Mouse (Mus musculus) embryo, embryonic 10 days (tissue): Measurements from ENCODE around the gene Vcp.
"Not testable (repeated sequence)": the region's sequence is repeated elsewhere in the genome, so short reads cannot be mapped to it uniquely, and the experiment has no call there.

Experiments used
- DNase-seq: peaks from one replicate; pipeline ENCODE4 v3.0.0-alpha.2; 2015; ENCODE audit warnings: low spot score

Gene Vcp

DNA sequence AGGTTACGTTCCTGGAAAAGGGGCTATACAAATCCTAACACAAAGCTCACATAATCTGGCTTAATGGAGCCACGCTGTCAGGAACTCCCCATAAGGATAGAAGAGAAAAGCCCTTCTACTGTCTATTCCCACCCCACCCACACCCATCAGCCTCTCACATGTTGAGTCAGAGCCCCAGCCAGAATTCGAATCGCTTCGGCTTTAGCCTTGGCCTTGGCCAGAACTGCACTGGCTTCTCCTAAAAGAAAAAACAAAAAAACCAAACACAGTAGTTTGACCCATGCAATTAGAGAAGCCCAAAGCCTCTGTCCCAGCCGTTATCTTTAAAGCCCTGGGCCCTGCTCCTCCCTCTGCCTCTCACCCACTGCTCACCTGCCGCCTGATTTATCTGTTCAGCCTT, 28.8 kb upstream of the Vcp start:
- DNase-seq, result no peak

DNA sequence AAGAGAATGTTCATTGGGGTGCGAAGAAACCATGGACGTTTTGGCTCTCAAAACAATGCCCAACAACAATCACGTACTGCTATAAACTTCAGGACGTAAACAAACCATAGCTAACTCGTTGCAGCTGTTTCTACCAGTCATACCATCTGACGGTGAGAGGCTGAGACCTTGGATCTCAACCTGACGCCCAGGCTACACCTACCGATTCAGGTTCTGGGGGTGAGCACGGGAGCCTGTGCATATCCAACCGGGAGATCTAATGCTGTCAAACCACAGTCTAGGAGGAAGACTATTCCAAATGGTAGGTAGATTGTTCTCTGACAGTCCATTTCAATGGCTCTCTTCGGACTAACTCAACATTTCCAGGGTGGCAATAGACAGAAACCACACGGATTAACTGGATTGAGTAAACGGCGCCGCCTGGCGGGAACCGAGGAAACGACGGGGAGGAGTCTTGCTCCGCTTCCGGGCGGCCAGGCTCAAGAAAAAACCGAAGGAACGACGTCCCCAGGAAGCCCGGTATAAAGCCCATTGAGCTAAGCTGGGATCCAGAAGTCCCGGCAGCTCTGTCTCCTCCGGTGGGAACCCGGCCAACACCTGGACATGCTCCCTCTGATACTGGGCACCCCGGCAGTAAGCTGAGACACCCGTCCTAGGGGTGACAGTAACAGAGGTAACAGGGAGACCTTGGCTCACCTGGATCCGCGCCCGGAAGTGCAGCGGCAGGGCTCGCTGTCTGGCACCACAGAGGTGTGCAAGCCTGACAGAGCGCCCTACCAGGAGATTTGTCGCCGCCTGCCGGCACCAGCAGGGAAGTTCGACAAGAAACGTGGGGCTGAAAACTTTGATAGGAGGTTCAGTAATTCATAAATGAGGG, 25.0 kb upstream of the Vcp start, which contains the start of gene Pigo:
Gene Pigo, minus strand, starts transcription at position 736 of the 877 bp plus-strand sequence.
- DNase-seq, result peak; percentile 93

- no peak for DNase-seq
These were observed 24.4 kb upstream of the Vcp start for GRCm38 (mm10) chr4:43024673-43025072.

DNA sequence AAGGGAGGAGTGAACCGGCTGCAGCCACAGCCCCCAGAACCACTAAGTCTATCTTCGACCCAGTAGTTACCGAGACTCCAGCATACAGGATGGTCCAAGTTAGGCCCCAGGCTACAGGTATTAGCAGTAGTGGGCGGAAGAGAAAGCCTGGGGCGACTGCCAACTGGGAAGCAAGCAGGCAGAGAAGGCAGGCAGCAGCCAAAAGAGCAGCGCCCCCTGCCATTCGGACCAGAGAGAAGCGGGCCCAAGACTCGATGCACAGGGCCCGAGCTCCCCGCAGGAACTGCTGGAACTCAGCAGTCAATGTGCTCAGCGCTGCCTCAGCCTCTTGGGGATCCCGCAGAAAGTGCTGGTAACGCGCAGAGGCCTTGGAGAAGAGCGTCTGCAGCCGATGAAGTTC, 21.0 kb upstream of the Vcp start:
- DNase-seq, result no peak

- no peak for DNase-seq
These were observed 20.6 kb upstream of the Vcp start for GRCm38 (mm10) chr4:43020876-43021275.

DNA sequence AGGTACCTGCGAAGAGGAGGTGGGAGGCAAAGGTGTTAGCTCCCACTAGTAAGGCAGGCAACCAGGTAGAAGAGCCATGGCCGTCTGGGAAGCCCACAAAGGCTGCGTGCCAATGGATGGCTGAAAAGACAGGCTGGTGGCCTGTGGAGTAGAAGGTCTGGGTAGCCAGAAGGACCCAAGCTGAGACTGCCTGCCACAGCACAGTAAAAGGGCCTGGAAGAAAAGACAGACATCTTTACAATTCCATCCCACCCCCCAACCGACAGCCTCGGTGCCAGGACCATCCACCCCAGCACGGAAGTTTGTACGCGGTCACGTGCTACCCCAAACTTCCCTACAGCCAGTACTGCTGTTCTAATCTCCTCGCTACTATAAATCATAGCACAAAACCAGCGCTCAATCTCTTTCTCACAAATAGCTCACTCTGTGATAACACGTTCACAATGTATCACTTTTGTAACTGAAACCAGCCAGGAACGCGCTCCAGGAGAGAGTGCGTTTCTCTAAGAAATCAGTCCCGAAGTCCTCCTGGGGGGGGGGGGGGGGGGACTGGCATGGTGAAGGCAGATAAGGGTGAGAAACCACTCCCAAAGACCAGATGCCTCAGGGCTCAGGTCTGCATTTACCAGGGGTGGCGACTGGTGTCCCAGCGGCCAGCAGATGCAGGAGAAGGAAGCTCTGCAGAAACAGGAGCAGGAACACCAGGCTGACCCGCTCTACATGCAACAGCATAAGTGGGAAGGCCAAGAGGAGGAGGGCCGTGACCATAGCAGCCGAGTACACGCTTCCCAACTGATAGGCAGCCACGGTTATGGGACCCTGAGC, 19.5 kb upstream of the Vcp start:
- no peak for DNase-seq

DNA sequence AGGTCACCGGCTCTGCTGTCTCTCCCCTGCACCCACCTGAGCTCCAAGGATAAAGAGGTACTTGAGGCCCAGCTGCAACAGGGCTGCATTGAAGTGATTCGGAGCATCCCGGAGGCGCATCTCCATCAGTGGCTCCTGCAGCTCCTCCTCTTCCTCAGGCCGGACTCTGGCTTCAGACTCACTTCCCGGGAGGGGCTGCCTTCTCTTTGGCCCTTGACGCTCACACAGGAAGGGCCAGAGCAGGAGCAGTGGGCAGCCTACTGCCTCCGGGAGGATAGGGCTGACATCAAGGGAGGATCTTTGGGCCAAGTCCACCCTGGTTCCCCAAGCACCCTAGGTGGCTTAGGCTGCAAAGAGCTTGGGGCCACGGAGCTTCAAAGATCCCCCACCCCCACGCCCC, 18.9 kb upstream of the Vcp start:
- DNase-seq, result no peak

DNA sequence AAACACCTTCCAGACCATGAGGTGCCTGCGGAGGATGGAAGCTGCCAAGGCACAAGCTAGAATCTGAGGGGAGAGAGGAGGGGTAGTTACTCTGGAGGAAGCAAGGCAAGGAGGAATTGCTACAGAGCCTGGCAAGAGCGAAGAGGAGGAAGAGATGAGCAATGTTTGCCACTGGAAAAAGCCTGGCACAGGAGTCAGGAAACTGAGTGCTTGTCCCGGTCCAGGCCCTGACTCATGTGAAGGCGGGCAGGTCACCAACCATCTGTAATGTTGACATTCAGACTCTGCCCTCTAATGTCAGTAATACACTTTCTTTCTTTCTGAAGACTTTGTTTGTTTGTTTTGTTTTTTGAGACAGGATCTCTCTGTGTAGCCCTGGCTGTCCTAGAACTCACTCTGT, 17.8 kb upstream of the Vcp start:
- no peak for DNase-seq

- no peak for DNase-seq
These were observed 11.8 kb upstream of the Vcp start for GRCm38 (mm10) chr4:43012091-43012490.

GRCm38 (mm10) chr4:43010161-43011038, 10.1 kb upstream of the Vcp start, which contains the start of gene Fancg:
TSS of gene Fancg (minus strand) at chr4:43010506.
- peak; percentile 94 for DNase-seq

GRCm38 (mm10) chr4:43005765-43006164, 5.5 kb upstream of the Vcp start:
- DNase-seq, result peak; percentile 64

DNA sequence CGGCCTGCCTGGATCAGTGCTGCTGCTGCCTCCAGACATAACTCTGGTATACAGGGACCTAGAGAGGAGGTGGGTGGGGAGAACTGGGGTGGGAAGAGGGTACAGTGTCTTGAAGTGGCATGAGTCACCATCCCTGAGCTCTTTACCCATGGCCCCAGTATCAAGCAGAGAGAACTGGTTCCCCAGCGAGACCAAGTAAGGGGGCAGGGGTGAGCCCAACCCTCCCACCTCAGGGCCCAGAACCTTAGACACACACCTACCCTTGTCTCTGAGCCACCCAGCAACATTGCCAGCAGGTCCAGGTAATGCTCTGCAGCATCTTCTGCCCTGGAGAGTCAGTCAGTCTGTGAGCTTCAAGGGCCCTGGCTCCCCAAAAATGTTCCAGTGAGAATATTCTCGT, 4.6 kb upstream of the Vcp start:
- DNase-seq, result no peak

GRCm38 (mm10) chr4:43002756-43003439, 2.6 kb upstream of the Vcp start:
- DNase-seq, result no peak

- no peak for DNase-seq
These were observed 965 bp upstream of the Vcp start for GRCm38 (mm10) chr4:43001272-43001671.

DNA sequence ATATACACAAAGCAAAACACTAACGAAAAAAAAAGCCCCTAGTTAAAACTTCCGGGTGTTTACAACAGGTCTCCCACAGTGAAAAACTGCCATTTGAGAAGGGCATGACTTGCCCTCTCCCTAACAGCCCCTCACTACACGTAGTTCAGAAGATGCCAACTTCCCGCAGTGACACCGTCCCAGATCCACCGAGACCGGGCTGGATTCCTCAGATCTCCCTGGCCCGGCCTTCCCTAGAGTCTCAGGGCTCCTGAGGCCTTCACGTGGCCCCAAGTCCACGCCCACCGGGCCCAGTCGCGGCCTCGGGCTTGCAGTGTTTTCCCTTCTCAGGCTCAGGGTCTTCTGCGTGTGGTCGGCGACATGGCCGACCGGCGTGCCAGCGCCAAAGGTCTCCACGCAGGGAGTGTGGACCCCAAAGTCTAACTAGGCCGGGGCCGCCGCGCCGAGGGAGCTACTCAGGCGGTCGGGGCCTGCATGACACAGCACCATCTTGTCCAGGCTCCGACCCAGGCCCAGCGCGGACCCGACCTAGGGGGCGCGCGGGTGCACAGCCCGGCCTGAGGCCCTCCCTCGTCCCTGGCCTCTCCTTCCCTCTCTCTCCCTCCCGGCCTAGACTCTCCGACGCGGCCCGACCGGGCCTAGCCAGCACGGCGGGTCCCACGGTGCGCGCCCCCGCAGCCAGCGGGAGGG, 711 bp downstream of the Vcp start:
- DNase-seq, result peak; percentile 76

DNA sequence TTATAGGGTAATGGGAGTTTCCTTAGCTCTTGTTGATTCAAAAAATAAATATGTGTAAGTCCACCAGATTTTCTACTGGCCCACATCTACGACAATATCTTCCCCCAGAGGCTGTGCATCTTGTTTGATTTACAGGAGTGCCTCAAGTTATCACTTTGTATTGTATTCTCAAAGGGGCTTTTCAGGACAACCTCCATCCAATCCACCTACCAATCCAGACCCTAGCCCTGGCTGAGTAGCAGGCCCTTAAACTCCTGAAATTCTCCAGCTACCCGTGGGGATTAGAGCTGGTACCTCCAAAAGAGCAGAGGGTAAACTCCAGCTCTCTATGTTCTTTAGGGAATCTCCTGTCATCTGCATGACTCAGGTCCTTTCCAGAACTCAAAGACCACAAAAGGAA, 2.3 kb downstream of the Vcp start:
- no peak for DNase-seq

DNA sequence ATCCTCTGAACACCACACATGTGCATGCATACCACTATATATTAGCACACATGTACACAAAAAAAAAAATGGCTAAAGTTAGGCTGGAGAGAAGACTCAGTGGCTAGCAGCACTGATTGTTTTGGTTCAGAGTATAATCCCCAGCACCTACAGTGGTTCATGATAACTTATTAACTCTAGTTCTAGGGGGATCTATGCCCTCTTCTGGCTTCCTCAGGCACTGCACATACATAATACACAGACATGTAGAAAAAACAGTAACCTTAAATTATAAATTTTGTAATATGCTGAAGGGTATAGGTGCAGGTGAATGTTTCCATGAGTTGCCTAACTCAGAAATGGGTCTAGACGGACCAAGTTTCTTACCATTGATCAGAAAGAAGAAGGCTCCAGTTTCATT, 12.0 kb downstream of the Vcp start:
- DNase-seq, result no peak

DNA sequence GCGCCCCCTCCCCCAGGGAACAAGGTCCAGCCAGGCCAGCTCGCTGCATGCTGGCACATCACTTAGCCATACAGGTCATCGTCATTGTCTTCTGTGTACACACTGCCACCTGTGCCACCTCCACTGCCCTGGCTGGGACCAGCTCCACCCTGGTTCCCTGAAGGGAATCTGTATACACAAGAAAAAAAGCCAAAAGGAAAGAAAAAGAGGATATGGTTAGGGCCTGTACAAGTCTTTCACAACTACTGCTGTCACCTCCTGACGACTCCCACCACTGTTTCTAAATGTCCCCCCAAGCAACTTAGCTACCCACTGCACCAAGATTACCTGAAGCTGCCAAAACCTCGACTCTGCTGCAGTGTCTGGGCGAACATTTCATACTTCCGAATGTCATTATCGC, 19.8 kb downstream of the Vcp start:
- DNase-seq, result not testable (repeated sequence)

DNA sequence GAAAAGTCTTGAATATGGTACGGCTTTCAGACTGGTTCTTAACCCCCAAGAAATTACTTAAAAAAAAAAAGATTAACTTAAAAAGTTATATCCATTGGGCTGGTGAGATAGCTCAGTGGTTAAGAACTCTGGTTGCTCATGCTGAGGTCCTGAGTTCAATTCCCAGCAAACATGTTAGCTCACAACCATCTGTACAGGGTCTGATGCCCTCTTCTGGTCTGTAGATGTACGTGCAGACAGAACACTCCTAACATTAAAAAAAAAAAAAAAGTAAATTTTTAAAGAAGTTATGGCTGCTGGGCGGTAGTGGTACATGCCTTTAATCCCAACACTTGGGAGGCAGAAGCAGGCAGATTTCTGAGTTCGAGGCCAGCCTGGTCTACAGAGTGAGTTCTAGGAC, 22.2 kb downstream of the Vcp start:
- DNase-seq, result no peak

DNA sequence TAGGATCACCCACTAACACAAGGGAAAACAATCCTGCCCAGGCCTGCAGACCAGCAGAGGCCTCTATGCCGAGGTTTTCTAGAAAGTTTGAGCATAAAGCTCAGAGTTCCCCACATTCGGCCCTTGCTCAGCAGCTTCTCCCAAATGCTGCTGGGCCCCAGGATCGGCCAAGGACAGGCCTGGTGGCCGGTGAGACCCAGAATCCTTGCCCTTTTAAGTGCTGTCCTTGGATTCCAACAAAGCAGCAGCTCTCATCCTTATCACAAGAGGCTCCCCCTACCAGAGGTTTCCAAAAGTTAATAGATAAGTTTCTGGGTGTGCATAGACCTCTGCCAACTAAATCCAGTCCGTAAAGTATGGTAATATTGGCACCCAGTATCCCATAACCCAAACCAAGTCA, 26.4 kb downstream of the Vcp start:
- DNase-seq, result no peak

DNA sequence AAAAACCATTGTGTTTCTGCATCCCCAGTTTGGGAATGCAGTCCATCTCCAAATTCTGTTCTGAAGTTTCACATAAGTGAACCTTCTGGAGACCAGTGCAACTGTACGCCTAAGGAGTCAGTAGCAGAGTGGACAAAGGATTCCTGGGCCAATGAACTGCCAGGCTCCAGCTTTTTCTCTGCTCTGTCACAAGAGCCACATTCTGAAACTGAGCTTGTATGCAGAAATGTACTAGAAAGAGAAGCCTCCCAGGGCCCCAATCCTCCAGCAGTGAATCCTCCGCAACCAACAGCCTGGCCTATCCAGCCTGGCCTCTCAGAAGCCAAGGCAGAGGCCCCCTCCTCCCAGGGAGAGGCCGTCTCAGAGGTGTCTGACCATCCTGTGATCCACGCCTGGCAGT, 27.4 kb downstream of the Vcp start:
- DNase-seq, result no peak
